Mouse (Mus musculus) left cerebral cortex, postnatal 36 days (tissue): ENCODE data around the gene Dennd6a. TPM values are rescaled to one million over a fixed set of nuclear protein-coding genes. Genes with fewer than 3 reads are reported as not detected.
"Not testable (repeated sequence)": the region's sequence is repeated elsewhere in the genome, so short reads cannot be mapped to it uniquely, and the experiment has no call there.

Experiments used
- DNase-seq, 2 experiments: peaks; one replicate each; pipeline ENCODE4 v3.0.0; 2021 to 2022; ENCODE audit warnings: low spot score in 2 of 2, mixed read lengths in 1 of 2
- intact Hi-C: fragments of 180-260 bp; cut with DNase I; formaldehyde crosslinking; loops from one replicate; pipeline ENCODE4 v1.15.1; 2025
- microRNA-seq: library from miRNA; unstranded; fragments of <30 nt; microRNA quantifications from one replicate; pipeline ENCODE4 v1.2.0, GENCODE M21; 2022
- total RNA-seq, 2 experiments: library from RNA; stranded (reverse); gene quantifications; 2 replicates each; pipeline ENCODE4 v1.2.3; 2021

Gene Dennd6a
- total RNA-seq, 2 experiments from 2014 or later = 23.6 to 26.7 TPM

DNA sequence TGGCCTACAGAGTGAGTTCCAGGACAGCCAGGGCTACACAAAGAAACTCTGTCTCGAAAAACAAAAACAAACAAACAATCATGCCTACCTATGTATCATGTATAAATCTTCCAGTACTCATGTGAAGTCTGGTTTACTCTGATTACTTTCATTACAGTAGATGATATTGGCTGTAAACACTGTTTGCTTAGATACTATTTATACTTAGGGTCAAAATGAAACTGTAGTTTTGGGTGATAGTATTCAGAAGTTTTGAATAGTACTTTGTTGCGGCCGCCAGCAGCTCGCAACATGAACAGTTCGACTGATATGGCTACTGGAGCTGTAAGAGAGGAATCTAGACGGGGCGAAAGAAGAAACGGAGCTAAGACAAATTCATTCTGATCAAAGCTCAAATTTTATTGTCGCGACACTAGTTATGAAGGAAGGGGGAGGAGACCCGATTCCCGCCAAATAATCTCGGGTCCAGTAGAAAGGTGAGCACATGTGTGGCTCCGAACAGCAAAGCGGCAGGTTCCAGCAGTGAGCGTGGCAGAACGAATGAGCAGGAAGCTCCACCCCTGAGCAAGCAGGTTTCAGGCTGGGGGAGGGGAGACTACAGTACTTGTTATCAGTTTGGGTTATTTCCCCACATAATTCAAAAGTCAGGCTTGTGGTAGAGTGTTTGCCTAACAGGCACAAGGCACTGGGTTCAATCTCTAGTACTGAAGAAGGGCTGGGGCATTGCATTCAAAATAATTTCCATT is 98.4 kb downstream of the Dennd6a start:
- not testable (repeated sequence) for DNase-seq
- intact Hi-C loops = loop anchor here (10.0 kb wide), 2 partner anchors 303 to 423 kb away; partner anchors contain the start of gene Appl1

DNA sequence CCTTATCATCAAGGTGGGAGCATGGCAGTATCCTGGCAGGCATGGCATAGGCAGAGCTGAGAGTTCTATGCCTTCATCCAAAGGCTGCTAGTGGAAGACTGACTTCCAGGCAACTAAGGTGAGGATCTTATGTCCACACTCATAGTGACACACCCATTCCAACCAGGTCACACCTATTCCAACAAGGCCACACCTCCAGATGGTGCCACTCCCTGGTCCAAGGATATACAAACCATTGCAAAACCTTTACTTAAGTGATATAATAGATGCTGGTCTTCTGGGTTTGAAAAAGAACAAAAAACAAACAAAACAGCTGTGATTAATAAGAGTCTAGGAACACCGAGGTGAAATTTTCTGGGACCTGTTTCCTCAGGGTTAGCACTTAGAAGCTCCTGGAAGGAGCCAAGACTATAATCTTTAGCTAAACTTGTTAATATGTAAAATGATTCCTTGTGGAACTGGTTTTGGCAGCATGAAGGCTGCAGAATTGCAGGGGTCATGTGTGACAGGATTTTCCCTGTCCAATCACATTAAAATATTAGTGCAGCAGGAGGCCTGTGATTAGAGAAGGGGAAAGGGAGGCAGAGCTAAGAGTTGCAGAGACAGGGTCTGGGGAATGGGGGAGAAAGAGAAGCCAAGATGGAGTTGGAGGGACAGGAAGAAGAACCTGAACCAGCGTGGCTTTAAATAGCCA is 101.0 kb downstream of the Dennd6a start:
- DNase-seq = not testable (repeated sequence)
- intact Hi-C loops = loop anchor here (10.0 kb wide), 2 partner anchors 300 to 420 kb away; partner anchors contain the start of gene Appl1

DNA sequence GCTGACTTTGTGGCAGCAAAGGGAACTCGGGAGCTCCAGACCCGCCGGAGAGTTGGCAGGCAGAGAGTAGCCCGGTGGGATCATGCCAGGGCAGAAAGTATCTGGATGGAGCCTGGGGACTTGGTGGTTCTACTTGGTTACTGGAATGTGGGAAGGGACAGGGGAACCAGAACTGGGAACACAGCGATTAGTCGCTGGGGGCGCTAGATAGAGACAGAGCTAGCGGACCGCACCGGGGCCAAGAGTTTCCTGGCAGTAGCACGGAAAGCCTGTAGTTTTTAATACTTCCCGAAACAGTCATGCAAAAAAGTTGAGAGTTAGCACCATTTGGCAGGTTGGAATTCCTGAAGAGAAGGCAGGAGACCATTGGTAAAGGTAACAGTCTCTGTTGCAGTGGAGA is 101.7 kb downstream of the Dennd6a start:
- intact Hi-C loops = loop anchor here (10.0 kb wide), 2 partner anchors 299 to 419 kb away; partner anchors contain the start of gene Appl1
- no peak for DNase-seq

DNA sequence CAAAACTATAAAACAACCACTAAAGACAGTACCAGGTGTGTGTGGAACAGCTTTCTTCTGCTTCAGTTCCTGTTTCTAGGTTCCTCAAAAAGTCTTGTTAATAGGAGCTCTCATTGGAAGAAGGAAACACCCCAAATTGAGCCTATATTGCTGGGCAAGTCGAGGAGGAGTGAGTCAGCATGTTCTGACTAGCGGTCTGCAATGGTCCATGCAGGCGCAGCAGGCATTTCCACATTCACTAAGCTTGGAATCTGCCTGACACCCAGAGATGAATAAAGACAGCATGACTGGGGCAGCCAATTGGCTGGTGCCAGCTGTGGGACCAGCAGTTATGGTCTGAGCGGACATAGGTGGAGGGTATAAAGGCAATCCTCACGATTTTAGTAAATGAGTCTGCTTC is 102.1 kb downstream of the Dennd6a start:
- intact Hi-C loops = loop anchor here (10.0 kb wide), 2 partner anchors 299 to 419 kb away; partner anchors contain the start of gene Appl1
- DNase-seq = no peak

Small RNA genes lying within 50 kb of the gene (microRNA-seq; reads per million reads assigned to microRNA genes)
- 1.3 reads per million for gene Mir7672

Other genes with a start within 250 kb of the Dennd6a start
- 100 to 1,000 TPM; 111 to 116 TPM for gene Slmap, start 38.9 kb upstream of the Dennd6a start, total RNA-seq
- 100 to 1,000 TPM; 108 TPM for gene Arf4, start 64.2 kb downstream of the Dennd6a start, total RNA-seq
- gene Pde12, start 96.0 kb downstream of the Dennd6a start, total RNA-seq = 1 to 10 TPM; 8.2 to 8.7 TPM
- under 1 TPM; 0.16 to 0.20 TPM for gene Dnah12, start 119.4 kb downstream of the Dennd6a start, total RNA-seq